Mouse (Mus musculus): ENCODE measurements at regions not wholly inside any gene's neighbourhood (a gene's known extent, or its start where the extent isn't known, plus 50 kb on each side); places are given as distances from the start of the nearest gene placed in this dataset.

GRCm38 (mm10) chr3:42212456-42212855 is 470.0 kb downstream of the D3Ertd751e start:
- TF ChIP-seq POLR2AphosphoS2 (IDR thresholded peaks at IDR 0.05; ENCODE audit: low read depth, low read length) (no peak), CTCF (conservative IDR thresholded peaks at IDR 0.05 in 1 of 2, IDR thresholded peaks at IDR 0.05 in 1 of 2; ENCODE audit: low read depth in 2 of 2, low read length in 2 of 2) (no peak), USF2 (conservative IDR thresholded peaks at IDR 0.05; ENCODE audit: low read depth, low read length) (no peak), MEF2A (IDR thresholded peaks at IDR 0.05; ENCODE audit: borderline replicate concordance, low read depth, low read length) (no peak), POLR2A (IDR thresholded peaks at IDR 0.05; ENCODE audit: low read depth, low read length) (no peak), E2F4 (IDR thresholded peaks at IDR 0.05; ENCODE audit: insufficient replicate concordance, low read depth, low read length) (no peak), MAZ (IDR thresholded peaks at IDR 0.05; ENCODE audit: low read depth, low read length) (no peak), USF1 (IDR thresholded peaks at IDR 0.05; ENCODE audit: low read depth, low read length) (no peak)
